Mouse (Mus musculus) midbrain, embryonic 13.5 days (tissue): Measurements from ENCODE around the gene Zmynd10. TPM values are rescaled to one million over a fixed set of nuclear protein-coding genes. Genes with fewer than 3 reads are reported as not detected.
A peak's percentile ranks its signal among the peaks of the same experiment; 100 is the strongest.

Source experiments
- ATAC-seq: fragments of 200-750 bp; cut with Nextera tagmentation; 2 replicates; pipeline ENCODE4 v1.8.0; 2017; ENCODE audit warnings: mild to moderate bottlenecking, moderate TSS enrichment, moderate library complexity
- H3K27ac ChIP-seq: fragments of 300-500 bp; sonication (generic); 2 replicates; pipeline ENCODE4 v1.5.1; 2015; ENCODE audit warnings: inconsistent platforms, mild to moderate bottlenecking, moderate library complexity
- H3K27me3 ChIP-seq: fragments of 300-500 bp; sonication (generic); 2 replicates; pipeline ENCODE4 v1.6.1; 2015; ENCODE audit warnings: mild to moderate bottlenecking, inconsistent platforms
- H3K36me3 ChIP-seq: fragments of 300-500 bp; sonication (generic); 2 replicates; pipeline ENCODE4 v1.6.1; 2015; ENCODE audit warnings: mild to moderate bottlenecking, inconsistent platforms
- H3K4me1 ChIP-seq: fragments of 300-500 bp; sonication (generic); replicated peaks from 2 replicates; pipeline ENCODE4 v1.6.1; 2015; ENCODE audit warnings: inconsistent platforms
- H3K4me2 ChIP-seq: fragments of 300-500 bp; sonication (generic); replicated peaks from 2 replicates; pipeline ENCODE4 v1.6.1; 2015; ENCODE audit warnings: moderate library complexity, mild to moderate bottlenecking, inconsistent platforms
- H3K4me3 ChIP-seq: fragments of 300-500 bp; sonication (generic); replicated peaks from 2 replicates; pipeline ENCODE4 v1.5.1; 2015; ENCODE audit warnings: mild to moderate bottlenecking, inconsistent platforms
- H3K9ac ChIP-seq: fragments of 300-500 bp; sonication (generic); replicated peaks from 2 replicates; pipeline ENCODE4 v1.6.1; 2015; ENCODE audit warnings: mild to moderate bottlenecking, inconsistent platforms
- H3K9me3 ChIP-seq: fragments of 300-500 bp; sonication (generic); 2 replicates; pipeline ENCODE4 v1.6.1; 2016; ENCODE audit warnings: mild to moderate bottlenecking, inconsistent platforms
- WGBS: fragments of 180-500 bp; shearing (Covaris S2); methylation state at CpG from one replicate; pipeline ENCODE4 v1.1.7; 2015; 5-methylcytosine and 5-hydroxymethylcytosine counted together
- polyA plus RNA-seq: library from polyadenylated mRNA; unstranded; fragments of >200 nt; fragmentation: Nextera tagmentation; extraction: Ambion mirVana; gene quantifications from 2 replicates; pipeline ENCODE4 v1.2.1, GENCODE M21; 2015

Gene Zmynd10
- polyA plus RNA-seq, result 1.1 and 1.5 TPM in 2 replicates

DNA sequence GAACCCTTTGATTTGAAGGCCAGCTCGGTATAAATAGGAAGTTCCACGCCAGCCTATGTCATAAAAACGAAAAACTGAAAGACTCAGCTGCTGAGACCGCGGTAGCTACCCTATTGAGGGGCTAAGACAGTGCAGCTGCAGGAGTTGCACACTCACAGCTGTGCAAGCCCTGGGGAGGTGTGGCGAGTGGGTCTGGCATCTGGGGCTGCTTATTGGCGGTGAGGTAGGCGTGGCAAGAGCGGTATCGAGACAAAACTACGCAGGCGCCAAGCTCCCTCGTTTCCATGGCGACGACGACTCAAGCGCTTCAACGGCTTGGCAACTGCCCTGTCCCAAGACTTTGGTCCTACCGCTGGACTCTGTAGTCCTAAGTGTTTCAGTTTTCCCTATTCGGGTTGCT, at the start of gene Zmynd10:
Gene Zmynd10, plus strand, starts transcription at position 273 of the 400 bp plus-strand sequence.
- Histone ChIP-seq H3K4me3 (peak within 1 kb of the TSS; percentile 26), H3K27ac (peak within 1 kb of the TSS; percentile 67), H3K27me3 (peaks cover 47% of the 10 kb centered on the region), H3K9ac (peak within 1 kb of the TSS; percentile 54), H3K36me3 (peaks cover 21% of the 10 kb centered on the region), H3K4me1 (peaks cover 46% of the 10 kb centered on the region), H3K9me3 (no peaks in the 10 kb centered on the region), H3K4me2 (peak within 1 kb of the TSS; percentile 53)
- WGBS, result 3% methylated on average over 20 of the region's 20 CpGs
- peak; percentile 59 for ATAC-seq

DNA sequence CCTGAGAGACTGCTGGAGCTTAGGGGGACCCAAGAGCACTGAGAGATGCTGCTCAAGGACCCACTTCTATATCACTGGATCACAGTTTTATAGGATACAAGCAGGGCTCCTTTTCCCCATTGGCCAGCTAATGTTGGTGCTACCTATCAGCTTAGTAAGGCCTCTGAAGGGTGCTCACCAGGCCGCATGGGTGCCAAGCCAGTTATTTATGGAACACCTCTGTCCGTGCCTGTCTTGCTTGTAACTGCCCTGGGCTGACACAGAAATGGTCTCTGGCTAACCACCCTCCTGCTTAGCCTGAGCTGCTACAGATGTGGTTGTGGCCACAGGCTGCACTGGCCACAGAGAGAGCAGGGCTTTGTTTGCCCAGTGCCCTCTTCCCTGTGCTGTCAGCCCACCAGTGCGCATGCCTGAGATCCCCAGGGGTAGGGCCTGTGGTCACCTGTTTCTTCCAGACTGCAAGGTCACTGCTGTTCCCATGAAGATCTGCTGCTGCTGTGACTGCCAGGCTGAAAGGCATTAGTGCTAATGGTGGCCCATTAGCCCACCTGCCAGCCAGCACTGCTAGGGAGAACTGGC, 46.3 kb upstream of the Zmynd10 start:
- peaks cover 25% of the 10 kb centered on the region for H3K4me1 ChIP-seq
- WGBS, result 85% methylated on average over 3 of the region's 3 CpGs
- H3K9ac ChIP-seq, result no peak overlapping the region
- H3K27ac ChIP-seq, result peak overlapping the region; percentile 1; the same call in 1 of the 2 replicates
- no peaks in the 10 kb centered on the region for H3K27me3 ChIP-seq
- H3K9me3 ChIP-seq, result no peaks in the 10 kb centered on the region
- H3K4me3 ChIP-seq, result no peak overlapping the region
- peaks cover 19% of the 10 kb centered on the region for H3K36me3 ChIP-seq
- no peak overlapping the region for H3K4me2 ChIP-seq
- no peak for ATAC-seq

DNA sequence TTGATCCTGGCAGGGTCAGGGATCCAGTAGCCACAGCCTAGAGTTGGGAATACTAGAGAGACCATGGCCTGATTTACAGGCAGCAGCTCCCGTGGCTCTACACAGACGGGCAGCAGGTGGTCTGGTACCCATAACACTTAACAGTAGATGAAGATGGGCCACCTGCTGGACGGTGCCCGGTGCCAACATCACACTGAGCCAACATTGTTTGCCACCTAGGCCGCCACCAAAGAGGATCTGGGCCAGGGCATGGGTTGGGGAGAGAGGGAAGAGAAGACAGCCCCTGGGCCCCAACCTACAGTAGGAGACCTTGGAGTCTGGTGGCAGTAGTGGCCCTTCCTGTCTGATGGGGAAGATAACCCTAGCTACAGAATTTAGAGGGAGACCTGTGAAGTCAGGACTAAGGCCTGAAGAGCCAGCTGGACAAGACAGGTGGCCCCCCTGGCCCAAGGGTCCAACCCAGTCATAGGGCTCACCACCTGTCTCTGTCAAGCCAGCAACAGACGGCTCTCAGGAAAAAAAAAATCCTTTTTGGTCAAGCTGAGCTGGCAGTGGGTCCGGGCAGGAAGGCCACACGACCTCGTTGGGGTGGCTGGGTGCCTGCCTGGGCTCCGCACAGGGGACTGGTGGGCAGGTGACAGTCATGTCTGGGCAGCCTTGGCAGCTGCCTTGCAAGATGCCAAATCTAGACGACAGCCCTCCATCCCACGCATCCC, 44.8 kb upstream of the Zmynd10 start:
- Histone ChIP-seq H3K9ac (no peak overlapping the region), H3K4me2 (no peak overlapping the region), H3K27me3 (no peaks in the 10 kb centered on the region), H3K27ac (no peak overlapping the region), H3K4me1 (peaks cover 39% of the 10 kb centered on the region), H3K4me3 (no peak overlapping the region), H3K36me3 (peaks cover 17% of the 10 kb centered on the region), H3K9me3 (no peaks in the 10 kb centered on the region)
- no peak for ATAC-seq
- WGBS, result 90% methylated on average over 12 of the region's 12 CpGs

DNA sequence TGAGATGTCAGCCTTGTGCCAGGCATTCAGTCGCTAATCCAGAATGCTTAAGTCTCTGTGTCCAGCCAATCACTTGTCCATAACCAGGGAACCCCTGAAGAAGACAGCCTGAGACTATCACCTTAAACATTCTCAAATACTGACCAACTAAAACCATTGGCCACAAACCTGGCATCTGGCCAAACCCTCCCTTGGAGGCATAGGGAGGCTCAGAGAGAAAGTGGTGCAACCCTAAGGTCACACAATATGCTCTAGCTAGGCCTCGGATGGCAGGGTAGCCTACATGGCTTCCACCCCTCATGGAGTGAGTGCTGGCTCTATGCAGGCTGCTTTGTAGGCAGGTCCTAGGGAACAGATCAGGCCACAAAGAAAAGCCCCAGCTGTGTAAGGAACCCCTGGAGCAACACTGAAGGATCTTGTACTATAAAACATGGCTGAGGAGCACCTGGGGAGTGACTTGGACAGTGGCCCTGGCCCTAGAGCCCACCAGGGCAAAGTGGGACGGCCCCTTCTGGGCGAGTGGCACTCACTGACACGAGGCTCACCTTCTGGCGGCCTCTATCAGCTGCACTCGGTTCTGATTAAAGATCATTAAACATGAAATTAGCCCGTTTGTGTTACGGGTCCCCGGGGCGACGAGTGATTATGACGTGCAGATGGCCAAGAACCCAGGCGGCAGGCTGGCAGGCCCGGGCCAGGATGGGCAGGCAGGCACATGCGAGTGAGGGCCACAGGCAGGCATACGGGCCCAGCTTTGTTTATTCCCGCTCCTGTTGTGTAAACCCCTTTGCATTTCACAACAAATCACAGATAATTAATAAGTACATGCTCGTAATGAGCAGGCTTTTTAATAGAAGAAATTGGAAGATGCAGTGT, 42.2 kb upstream of the Zmynd10 start:
- WGBS, result 54% methylated on average over 19 of the region's 19 CpGs
- Histone ChIP-seq H3K4me1 (peaks cover 66% of the 10 kb centered on the region), H3K4me3 (no peak overlapping the region)

DNA sequence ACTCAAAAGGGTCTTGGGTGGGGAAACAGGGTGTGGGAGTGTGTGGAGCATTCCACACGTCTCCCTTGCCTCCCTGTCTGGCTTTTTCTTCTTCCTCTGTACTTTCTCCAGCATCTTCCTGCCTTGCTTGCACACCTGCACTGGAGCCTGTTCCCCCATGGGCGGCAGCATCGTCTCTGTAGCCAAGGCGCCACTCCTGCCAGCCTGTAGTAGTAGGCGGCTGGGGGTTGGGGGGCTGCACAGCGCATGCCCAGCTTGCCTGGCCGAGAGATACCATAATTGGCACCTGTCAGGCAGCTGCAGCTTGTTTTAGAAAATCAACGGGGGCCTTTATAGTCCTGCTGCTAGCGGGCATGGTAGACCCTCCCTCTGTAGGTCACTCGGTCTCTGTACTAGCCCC, 38.8 kb upstream of the Zmynd10 start:
- ATAC-seq, result peak; percentile 34; the same call in 1 of the 2 replicates
- 0 out of 2 replicates have a peak, but pooled peaks cover 3% of the 10 kb centered on the region for H3K36me3 ChIP-seq
- no peaks in the 10 kb centered on the region for H3K9me3 ChIP-seq
- 29% methylated on average over 10 of the region's 10 CpGs for WGBS
- peaks cover 99% of the 10 kb centered on the region for H3K4me1 ChIP-seq
- H3K4me2 ChIP-seq, result no peak overlapping the region
- H3K9ac ChIP-seq, result no peak overlapping the region
- H3K27me3 ChIP-seq, result no peaks in the 10 kb centered on the region
- no peak overlapping the region for H3K4me3 ChIP-seq
- H3K27ac ChIP-seq, result peak overlapping the region; percentile 63

More for the DNA sequence above, 42.2 kb upstream of the Zmynd10 start:
- no peak for ATAC-seq
- H3K4me2 ChIP-seq, result no peak overlapping the region
- no peaks in the 10 kb centered on the region for H3K9me3 ChIP-seq
- 0 out of 2 replicates have a peak, but pooled peaks cover 6% of the 10 kb centered on the region for H3K36me3 ChIP-seq
- peak overlapping the region; percentile 68 for H3K27ac ChIP-seq
- 0 out of 2 replicates have a peak overlapping the region, but pooled peaks have one; percentile 1 for H3K9ac ChIP-seq
- H3K27me3 ChIP-seq, result no peaks in the 10 kb centered on the region

DNA sequence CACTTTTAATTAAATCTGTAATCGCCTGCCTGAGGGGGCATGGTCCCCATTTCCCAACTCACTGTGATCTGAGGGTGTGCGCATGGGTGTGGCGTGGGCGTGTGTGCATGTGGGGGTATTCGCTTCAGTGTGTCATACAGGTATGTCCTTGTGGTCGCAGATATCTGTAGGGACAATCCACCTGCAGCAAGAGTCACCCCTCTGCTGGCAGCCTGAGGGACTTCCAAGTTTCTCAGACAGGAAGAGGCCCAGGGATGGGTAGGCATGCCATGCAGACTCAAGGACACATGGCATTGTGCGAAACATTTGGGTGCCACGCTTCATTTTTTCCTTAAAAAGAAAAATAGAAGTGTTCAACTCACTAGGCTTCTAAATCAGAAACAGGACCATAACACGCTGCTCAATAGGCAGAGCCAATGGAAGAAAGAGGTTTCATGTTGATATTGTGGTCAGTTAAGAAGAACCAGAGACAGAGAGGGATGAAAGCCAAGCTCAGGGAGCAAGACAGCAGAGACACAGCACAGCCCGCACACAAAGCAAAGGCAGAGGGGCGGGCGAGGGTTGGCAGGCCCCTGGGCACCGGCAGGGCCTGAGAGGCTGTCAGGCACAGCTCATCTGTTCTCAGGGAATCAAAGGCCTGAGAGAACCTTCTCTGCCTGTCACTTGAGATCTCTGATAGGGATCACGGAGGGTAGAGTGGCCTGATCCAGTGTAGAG, 36.6 kb upstream of the Zmynd10 start:
- Histone ChIP-seq H3K27me3 (no peaks in the 10 kb centered on the region), H3K4me2 (no peak overlapping the region), H3K9me3 (no peaks in the 10 kb centered on the region), H3K27ac (peak overlapping the region; percentile 82), H3K4me1 (peaks cover 87% of the 10 kb centered on the region), H3K9ac (no peak overlapping the region), H3K36me3 (0 out of 2 replicates have a peak, but pooled peaks cover 3% of the 10 kb centered on the region), H3K4me3 (no peak overlapping the region)
- WGBS, result 87% methylated on average over 14 of the region's 14 CpGs
- ATAC-seq, result no peak

DNA sequence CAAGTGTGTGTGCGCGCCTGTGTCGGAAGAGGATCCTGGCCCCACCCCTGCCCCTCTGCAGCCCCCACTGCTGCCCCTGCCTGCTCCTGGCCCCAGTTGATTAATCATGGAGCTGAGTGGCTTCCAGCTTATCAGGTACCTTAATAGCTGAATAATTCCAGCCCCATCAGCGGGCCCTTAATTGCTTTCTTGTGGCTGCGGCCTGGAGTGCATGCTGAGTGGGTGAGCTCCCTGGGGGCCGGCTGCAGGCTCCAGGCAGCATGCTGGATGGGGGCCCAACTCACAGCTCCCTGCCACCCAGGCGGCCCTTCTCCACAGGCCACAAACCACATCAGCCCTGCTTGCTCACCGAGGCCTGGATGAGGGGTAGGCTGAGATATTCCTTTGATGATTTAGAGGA, 35.7 kb upstream of the Zmynd10 start:
- H3K9me3 ChIP-seq, result no peaks in the 10 kb centered on the region
- no peak overlapping the region for H3K9ac ChIP-seq
- H3K4me3 ChIP-seq, result no peak overlapping the region
- ATAC-seq, result peak; percentile 0; the same call in 1 of the 2 replicates
- H3K36me3 ChIP-seq, result 0 out of 2 replicates have a peak, but pooled peaks cover 5% of the 10 kb centered on the region
- H3K4me1 ChIP-seq, result peaks cover 78% of the 10 kb centered on the region
- 52% methylated on average over 8 of the region's 8 CpGs for WGBS
- H3K27ac ChIP-seq, result peak overlapping the region; percentile 82
- H3K27me3 ChIP-seq, result no peaks in the 10 kb centered on the region
- no peak overlapping the region for H3K4me2 ChIP-seq

DNA sequence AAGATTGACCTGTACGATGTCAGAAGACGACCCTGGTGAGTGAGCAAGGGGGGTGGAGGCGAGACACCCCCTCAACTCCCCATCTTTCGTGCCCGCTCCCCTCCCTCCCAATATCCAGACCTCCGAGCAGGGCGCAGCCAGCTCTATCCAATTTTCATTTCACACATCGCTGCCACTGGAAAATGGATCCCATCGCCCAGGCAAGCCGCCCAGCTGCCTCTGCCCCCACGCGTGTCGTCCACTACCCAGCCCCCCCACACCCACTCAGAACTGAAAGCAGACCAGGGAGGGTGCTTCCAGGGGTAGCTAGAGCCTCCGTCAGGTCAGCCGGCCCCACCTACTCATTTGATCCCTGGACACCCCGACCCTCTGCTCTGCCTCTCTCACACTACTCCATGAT, 34.8 kb upstream of the Zmynd10 start:
- Histone ChIP-seq H3K27me3 (no peaks in the 10 kb centered on the region), H3K36me3 (peaks cover 11% of the 10 kb centered on the region; the same call in 1 of the 2 replicates), H3K9ac (no peak overlapping the region), H3K27ac (peak overlapping the region; percentile 82), H3K9me3 (no peaks in the 10 kb centered on the region), H3K4me1 (peaks cover 69% of the 10 kb centered on the region), H3K4me3 (no peak overlapping the region), H3K4me2 (no peak overlapping the region)
- 51% methylated on average over 16 of the region's 16 CpGs for WGBS
- ATAC-seq, result no peak

DNA sequence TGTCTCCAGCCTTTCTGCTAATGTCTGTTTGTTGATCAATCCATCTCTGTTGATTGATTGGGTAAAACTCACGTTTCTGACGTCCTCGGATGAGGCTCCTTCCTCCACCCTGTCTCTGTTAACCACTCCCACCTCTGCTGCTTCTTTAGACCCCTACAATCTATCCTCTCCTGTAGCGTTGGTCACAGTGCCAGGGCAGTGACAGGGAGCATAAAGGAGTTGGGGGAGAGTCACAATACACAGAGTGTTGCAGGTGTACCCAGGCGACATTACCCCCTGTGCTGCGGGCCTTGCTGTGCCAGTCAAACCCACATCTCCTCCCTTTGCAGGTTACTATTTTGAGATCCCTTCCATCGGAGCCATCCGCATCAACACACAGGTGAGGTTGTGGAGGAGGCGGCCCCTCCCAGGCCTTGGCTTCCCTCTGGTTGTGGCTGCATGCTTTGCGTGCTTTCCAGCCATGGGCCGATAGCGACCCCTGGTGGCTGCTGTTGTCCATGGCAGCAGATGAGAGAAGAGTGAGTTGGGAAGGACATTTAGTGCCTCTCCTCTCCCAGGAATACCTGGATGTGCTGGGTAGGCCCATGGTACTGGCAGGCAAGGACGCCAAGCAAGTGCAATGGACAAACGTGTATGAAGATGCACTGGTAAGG, 32.7 kb upstream of the Zmynd10 start:
- Histone ChIP-seq H3K36me3 (peaks cover 20% of the 10 kb centered on the region), H3K27me3 (no peaks in the 10 kb centered on the region), H3K4me3 (no peak overlapping the region), H3K27ac (peak overlapping the region; percentile 5; the same call in 1 of the 2 replicates), H3K4me2 (no peak overlapping the region), H3K9me3 (no peaks in the 10 kb centered on the region), H3K4me1 (peaks cover 48% of the 10 kb centered on the region), H3K9ac (no peak overlapping the region)
- peak; percentile 60 for ATAC-seq
- 27% methylated on average over 14 of the region's 14 CpGs for WGBS

DNA sequence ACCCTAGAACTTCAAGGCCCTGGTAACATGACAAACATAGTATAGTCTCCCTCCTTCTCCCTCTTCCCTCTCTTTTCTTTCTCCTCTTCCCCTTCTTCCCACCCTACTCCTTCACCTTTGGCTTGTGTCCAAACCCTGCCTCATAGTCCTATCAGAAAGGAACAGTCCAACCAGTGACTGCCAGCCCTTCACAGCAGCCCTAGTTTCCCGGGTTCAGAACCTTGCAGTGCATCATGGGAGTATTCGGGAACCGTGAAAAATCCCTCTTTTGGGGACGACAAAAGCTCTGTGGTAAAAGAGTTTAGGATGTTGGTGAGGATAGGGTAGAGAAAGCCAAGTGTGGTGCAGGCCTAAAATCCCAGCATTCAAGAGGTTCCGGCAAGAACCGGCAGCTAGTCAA, 26.8 kb upstream of the Zmynd10 start:
- no peaks in the 10 kb centered on the region for H3K9me3 ChIP-seq
- H3K4me1 ChIP-seq, result peaks cover 28% of the 10 kb centered on the region
- ATAC-seq, result no peak
- no peak overlapping the region for H3K9ac ChIP-seq
- 28% methylated on average over 6 of the region's 6 CpGs for WGBS
- peaks cover 11% of the 10 kb centered on the region for H3K27me3 ChIP-seq
- no peak overlapping the region for H3K4me2 ChIP-seq
- peaks cover 32% of the 10 kb centered on the region for H3K36me3 ChIP-seq
- H3K4me3 ChIP-seq, result no peak overlapping the region
- H3K27ac ChIP-seq, result peak overlapping the region; percentile 4

DNA sequence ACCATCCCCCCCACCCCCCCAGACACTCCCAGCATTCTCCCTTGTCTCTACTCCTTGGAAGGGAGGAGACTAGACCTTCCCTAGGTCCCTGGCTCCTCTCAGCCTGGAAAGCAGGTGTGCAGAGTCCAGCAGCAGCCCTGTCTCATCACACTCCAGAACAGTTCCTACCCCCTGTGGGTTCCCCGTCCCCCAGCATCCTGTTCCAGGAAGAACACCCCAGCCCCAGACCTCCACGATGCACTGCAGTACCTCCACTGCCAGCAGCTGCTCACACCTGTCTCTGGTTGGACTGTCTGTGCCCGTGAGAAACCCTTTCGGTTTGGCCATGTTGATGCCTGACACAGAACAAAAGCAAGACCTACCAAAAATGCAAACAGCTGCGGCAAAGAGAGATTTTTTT, 25.9 kb upstream of the Zmynd10 start:
- H3K4me1 ChIP-seq, result peaks cover 30% of the 10 kb centered on the region
- no peak overlapping the region for H3K9ac ChIP-seq
- H3K36me3 ChIP-seq, result peaks cover 32% of the 10 kb centered on the region
- H3K27me3 ChIP-seq, result peaks cover 20% of the 10 kb centered on the region
- H3K4me3 ChIP-seq, result no peak overlapping the region
- WGBS, result 67% methylated on average over 5 of the region's 5 CpGs
- no peak overlapping the region for H3K4me2 ChIP-seq
- no peaks in the 10 kb centered on the region for H3K9me3 ChIP-seq
- peak overlapping the region; percentile 4 for H3K27ac ChIP-seq
- 0 out of 2 replicates have a peak, but pooled peaks have one; percentile 5 for ATAC-seq
